Mouse (Mus musculus) neural tube, embryonic 12.5 days (tissue): ENCODE measurements at regions not wholly inside any gene's neighbourhood (a gene's known extent, or its start where the extent isn't known, plus 50 kb on each side); places are given as distances from the start of the nearest gene placed in this dataset.

ENCODE experiments used
- ATAC-seq: fragments of 200-750 bp; cut with Nextera tagmentation; 2 replicates; pipeline ENCODE4 v1.8.0; 2017; ENCODE audit warnings: low read depth, mild to moderate bottlenecking, moderate TSS enrichment, moderate library complexity; ENCODE audit not compliant: low FRiP score
- H3K27ac ChIP-seq: fragments of 300-500 bp; sonication (generic); 2 replicates; pipeline ENCODE4 v1.5.1; 2016
- H3K27me3 ChIP-seq: fragments of 300-500 bp; sonication (generic); replicated peaks from 2 replicates; pipeline ENCODE4 v1.6.1; 2016; ENCODE audit warnings: mild to moderate bottlenecking
- H3K36me3 ChIP-seq: fragments of 300-500 bp; sonication (generic); 2 replicates; pipeline ENCODE4 v1.6.1; 2016; ENCODE audit warnings: mild to moderate bottlenecking
- H3K4me1 ChIP-seq: fragments of 300-500 bp; sonication (generic); 2 replicates; pipeline ENCODE4 v1.6.1; 2016
- H3K4me2 ChIP-seq: fragments of 300-500 bp; sonication (generic); replicated peaks from 2 replicates; pipeline ENCODE4 v1.6.1; 2016; ENCODE audit warnings: mild to moderate bottlenecking
- H3K4me3 ChIP-seq: fragments of 300-500 bp; sonication (generic); 2 replicates; pipeline ENCODE4 v1.5.1; 2016
- H3K9ac ChIP-seq: fragments of 300-500 bp; sonication (generic); 2 replicates; pipeline ENCODE4 v1.6.1; 2016; ENCODE audit warnings: mild to moderate bottlenecking
- H3K9me3 ChIP-seq: fragments of 300-500 bp; sonication (generic); 2 replicates; pipeline ENCODE4 v1.6.1; 2016; ENCODE audit warnings: mild to moderate bottlenecking
- WGBS: fragments of 180-500 bp; shearing (Covaris S2); methylation state at CpG from one replicate; pipeline ENCODE4 v1.1.7; 2016; 5-methylcytosine and 5-hydroxymethylcytosine counted together

DNA sequence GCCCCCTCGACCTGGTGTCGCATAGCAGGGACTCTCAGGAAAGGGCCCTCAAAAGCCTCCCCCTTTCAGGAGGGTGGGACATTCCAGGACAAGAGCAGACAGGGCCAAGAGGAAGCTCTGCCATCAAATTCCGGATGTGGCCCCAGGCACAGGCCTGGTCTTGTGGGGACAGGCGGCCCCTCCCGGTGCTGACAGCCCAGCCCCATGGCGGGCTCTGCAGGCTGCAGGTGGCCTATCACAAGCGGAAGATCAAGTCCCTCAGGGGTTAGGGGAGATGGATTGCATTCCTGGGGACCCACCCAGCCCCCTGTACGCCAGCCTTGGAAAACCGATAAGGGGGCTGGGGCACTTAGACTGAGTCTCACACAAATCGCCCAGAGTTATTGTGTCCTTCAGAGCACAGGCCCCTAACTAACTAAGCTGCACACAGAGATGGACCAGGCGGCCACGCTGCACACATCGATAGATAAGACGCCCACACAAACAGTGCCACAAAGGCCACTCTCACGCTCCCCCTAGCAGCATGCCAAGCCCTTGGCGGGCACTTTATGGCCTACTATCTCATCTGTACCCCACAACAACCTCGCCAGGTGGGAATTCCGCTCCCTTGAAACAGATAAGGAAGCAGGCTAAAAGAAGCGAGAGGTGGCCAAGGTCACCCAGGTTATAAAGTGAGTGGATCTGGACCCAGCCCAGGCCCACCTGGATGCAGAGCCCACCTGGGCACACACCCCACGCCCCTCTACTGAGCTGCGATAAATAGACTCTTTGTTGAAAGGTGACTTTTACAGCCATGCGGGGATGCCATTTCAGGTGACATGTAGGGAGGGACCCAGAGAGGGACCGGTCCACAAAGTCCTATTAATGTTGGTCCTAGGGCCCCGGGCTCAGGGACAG is 55.5 kb downstream of the Gm5294 start:
- Histone ChIP-seq H3K4me2 (no peak overlapping the region), H3K27ac (no peak overlapping the region), H3K4me3 (no peak overlapping the region), H3K9ac (no peak overlapping the region), H3K9me3 (no peaks in the 10 kb centered on the region), H3K4me1 (no peaks in the 10 kb centered on the region), H3K27me3 (no peaks in the 10 kb centered on the region), H3K36me3 (no peaks in the 10 kb centered on the region)
- ATAC-seq: no peak
- 76% methylated on average over 24 of the region's 24 CpGs for WGBS

DNA sequence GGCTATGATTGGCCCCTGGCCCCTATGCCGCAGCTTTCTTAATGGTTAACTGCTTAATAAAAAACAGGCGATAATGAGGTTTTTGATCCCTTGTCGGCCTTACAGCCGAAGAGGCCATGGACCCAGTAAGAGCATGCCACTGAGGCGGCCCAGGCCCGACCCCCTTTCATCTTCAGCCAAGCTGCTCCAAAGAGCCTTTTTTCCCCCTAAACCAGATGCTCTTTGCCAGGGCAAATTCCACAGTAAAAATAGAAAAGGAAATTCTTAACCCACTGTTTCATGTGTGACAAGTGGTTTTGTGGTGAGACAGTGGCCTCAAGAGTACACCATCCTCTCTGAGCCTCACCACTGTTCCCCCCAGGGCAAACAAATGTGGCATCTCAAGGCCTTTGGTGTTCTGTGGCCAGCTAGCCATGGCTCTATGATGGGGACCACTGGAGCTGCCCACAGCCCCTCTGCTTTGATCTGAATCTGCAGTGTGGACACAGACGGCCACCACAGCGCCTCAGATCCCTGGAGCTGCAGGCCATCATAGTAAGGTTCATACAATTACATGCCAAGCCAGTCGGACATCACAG is 61.9 kb downstream of the Gm5294 start:
- Histone ChIP-seq H3K9me3 (no peaks in the 10 kb centered on the region), H3K9ac (no peak overlapping the region), H3K36me3 (no peaks in the 10 kb centered on the region), H3K27ac (no peak overlapping the region), H3K4me2 (no peak overlapping the region), H3K4me1 (no peaks in the 10 kb centered on the region), H3K4me3 (no peak overlapping the region), H3K27me3 (no peaks in the 10 kb centered on the region)
- WGBS: 49% methylated on average over 9 of the region's 9 CpGs
- no peak for ATAC-seq

DNA sequence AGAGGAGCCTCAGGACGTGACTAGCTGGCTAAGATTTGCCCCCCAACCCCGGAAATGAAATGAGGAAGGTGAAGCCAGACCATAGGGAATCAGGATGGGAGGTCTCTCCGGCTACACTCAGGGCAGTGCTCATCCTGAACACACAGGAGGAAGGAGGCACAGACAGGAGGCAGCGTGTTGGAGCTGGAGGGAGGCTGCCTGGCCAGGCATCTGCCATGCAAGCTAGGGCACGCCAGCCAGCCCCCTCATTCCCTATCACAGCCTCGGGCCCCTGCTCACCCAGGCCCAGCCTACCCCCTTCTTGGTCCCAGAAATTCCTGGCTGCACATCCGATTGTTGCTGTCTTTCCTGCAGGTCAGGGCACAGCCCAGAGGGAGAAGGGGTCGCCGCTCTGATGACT is 63.7 kb downstream of the Gm5294 start:
- H3K4me3 ChIP-seq: no peak overlapping the region
- H3K36me3 ChIP-seq: no peaks in the 10 kb centered on the region
- H3K27me3 ChIP-seq: no peaks in the 10 kb centered on the region
- H3K27ac ChIP-seq: no peak overlapping the region
- no peaks in the 10 kb centered on the region for H3K9me3 ChIP-seq
- no peak overlapping the region for H3K9ac ChIP-seq
- H3K4me1 ChIP-seq: no peaks in the 10 kb centered on the region
- ATAC-seq: no peak
- no peak overlapping the region for H3K4me2 ChIP-seq
- WGBS: 76% methylated on average over 9 of the region's 9 CpGs

DNA sequence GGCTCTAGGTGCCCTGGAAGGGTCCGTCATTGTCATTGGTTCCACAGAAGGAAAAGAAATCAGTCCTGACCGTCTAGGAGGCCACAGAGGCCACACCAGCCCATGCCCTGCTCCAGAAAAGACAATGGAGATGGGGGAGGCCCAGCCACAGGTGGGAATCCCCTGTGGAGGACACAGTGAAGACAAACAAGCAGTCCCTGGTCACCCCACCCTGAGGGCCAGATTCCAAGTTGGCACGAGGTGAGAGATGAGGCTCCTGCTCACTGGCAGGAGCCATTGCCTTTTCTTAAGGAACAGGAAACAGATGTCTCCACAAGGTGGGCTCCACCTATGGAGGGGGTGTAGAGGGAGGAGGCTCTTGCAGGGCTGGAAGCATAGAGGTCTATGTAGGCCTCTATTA is 66.0 kb downstream of the Gm5294 start:
- H3K9me3 ChIP-seq: no peaks in the 10 kb centered on the region
- no peak overlapping the region for H3K9ac ChIP-seq
- H3K36me3 ChIP-seq: no peaks in the 10 kb centered on the region
- H3K4me1 ChIP-seq: no peaks in the 10 kb centered on the region
- 73% methylated on average over 3 of the region's 3 CpGs for WGBS
- H3K4me2 ChIP-seq: no peak overlapping the region
- H3K4me3 ChIP-seq: no peak overlapping the region
- no peak for ATAC-seq
- H3K27me3 ChIP-seq: no peaks in the 10 kb centered on the region
- no peak overlapping the region for H3K27ac ChIP-seq

DNA sequence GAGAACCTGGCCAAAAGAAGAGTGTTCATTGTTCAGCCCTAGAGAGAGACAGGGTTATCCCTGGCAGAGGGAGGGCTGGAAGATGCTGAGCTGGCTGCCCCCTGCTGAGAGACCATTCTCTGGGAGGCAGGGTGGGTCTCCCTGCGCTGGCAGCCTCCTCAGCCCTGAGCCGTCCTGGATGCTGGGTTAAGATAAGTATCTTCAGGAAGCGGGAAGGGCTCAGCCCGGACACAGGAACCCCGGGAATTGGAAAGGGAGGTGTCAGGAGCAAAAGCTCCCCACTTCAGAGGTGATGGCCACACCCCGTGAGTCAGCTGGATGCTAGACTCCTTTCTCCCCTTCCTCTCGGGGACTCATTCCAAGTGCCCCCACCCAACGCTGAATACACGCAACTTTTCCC is 68.9 kb downstream of the Gm5294 start:
- Histone ChIP-seq H3K36me3 (no peaks in the 10 kb centered on the region), H3K4me2 (no peak overlapping the region), H3K9me3 (no peaks in the 10 kb centered on the region), H3K27me3 (no peaks in the 10 kb centered on the region), H3K4me3 (no peak overlapping the region), H3K27ac (no peak overlapping the region), H3K4me1 (no peaks in the 10 kb centered on the region), H3K9ac (no peak overlapping the region)
- WGBS: 76% methylated on average over 9 of the region's 9 CpGs
- no peak for ATAC-seq

DNA sequence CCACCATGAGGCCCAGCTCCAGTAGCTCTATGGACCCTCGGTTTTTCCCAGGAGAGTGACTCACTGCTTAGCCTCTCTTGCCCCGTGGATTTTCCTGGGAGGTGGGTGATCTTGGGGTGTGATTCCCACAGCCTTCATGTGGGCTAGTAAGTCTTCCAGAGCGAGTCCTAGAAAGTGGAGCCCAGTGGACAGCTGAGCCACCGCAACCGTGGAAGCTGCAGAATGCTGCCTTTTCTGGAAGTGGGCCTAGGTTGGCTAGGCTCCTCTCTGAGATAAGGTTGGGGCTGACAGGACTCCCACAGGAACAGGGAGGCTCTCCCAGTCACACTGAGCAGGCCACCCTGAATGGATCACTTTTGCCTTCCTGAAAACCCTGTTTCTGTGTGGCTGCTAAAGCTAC is 69.9 kb downstream of the Gm5294 start:
- H3K4me3 ChIP-seq: no peak overlapping the region
- 86% methylated on average over 5 of the region's 5 CpGs for WGBS
- H3K27ac ChIP-seq: no peak overlapping the region
- no peaks in the 10 kb centered on the region for H3K36me3 ChIP-seq
- no peak for ATAC-seq
- H3K4me2 ChIP-seq: no peak overlapping the region
- no peak overlapping the region for H3K9ac ChIP-seq
- no peaks in the 10 kb centered on the region for H3K27me3 ChIP-seq
- no peaks in the 10 kb centered on the region for H3K4me1 ChIP-seq
- H3K9me3 ChIP-seq: no peaks in the 10 kb centered on the region

DNA sequence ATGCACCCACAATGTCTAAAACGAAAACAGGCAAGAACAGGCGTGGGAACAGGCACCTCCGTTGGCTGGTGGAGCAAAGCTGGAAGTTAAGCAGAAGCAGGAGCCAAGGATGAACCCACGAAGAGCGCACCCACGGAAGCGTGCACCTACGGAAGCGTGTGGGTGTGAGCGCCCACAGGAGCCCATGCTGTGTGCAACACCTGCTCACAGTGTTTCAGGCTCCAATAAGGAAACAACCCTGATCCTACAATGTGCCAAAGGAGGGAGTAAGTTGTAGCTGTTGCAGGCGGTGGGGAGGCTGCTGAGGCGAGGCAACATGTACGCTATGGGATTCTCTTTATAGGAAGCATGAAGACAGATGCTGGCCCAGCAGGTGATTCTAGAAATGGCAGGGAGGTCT is 74.6 kb downstream of the Gm5294 start:
- H3K27me3 ChIP-seq: no peaks in the 10 kb centered on the region
- WGBS: 91% methylated on average over 13 of the region's 13 CpGs
- no peaks in the 10 kb centered on the region for H3K9me3 ChIP-seq
- no peak overlapping the region for H3K4me3 ChIP-seq
- H3K36me3 ChIP-seq: no peaks in the 10 kb centered on the region
- ATAC-seq: no peak
- H3K9ac ChIP-seq: no peak overlapping the region
- no peak overlapping the region for H3K27ac ChIP-seq
- H3K4me1 ChIP-seq: no peaks in the 10 kb centered on the region
- no peak overlapping the region for H3K4me2 ChIP-seq

DNA sequence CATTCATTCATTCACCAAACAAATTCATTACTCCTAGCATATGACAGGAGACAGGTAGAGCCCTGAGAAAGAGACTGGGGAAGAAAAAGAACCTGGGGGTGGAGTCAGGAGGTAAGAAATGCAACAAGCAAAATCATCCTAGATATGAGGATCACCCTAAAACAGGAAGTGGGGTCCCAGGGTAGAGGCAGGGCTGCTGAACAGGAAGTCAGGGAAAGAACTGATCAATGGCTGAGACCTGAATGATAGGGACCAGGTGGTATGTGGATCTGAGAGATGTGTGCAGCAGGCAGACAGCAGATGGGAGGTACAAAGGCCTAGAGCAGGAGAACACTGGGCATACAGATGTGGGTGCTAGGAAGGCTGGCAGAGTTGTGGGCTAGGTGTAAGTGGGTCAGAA is 77.4 kb downstream of the Gm5294 start:
- H3K36me3 ChIP-seq: no peaks in the 10 kb centered on the region
- no peak overlapping the region for H3K27ac ChIP-seq
- no peak overlapping the region for H3K9ac ChIP-seq
- no peaks in the 10 kb centered on the region for H3K27me3 ChIP-seq
- no peak overlapping the region for H3K4me2 ChIP-seq
- H3K4me3 ChIP-seq: no peak overlapping the region
- no peak for ATAC-seq
- no peaks in the 10 kb centered on the region for H3K4me1 ChIP-seq
- H3K9me3 ChIP-seq: no peaks in the 10 kb centered on the region

DNA sequence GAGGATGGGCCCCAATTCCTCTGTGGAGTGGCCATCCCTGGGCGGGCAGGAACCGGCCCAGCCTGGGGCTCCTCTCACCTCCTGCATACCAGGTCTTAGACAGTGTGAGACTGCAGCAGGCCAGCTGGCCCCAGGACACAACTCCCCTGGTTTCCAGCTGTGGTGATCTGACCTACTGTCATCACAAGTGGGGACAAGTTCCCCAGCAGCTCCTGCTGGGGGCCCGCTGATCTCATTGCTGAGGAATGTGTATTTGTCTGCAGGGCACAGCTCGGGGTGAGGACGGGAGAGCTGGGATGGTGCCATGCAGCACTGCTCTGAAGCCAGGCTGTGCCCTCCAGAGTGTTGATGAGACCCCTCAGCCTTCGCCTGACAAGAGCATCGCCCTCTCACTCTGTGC is 78.6 kb downstream of the Gm5294 start:
- Histone ChIP-seq H3K27ac (no peak overlapping the region), H3K9me3 (no peaks in the 10 kb centered on the region), H3K4me2 (no peak overlapping the region), H3K27me3 (no peaks in the 10 kb centered on the region), H3K36me3 (no peaks in the 10 kb centered on the region), H3K4me1 (no peaks in the 10 kb centered on the region), H3K4me3 (no peak overlapping the region), H3K9ac (no peak overlapping the region)
- no peak for ATAC-seq
- 51% methylated on average over 7 of the region's 7 CpGs for WGBS

DNA sequence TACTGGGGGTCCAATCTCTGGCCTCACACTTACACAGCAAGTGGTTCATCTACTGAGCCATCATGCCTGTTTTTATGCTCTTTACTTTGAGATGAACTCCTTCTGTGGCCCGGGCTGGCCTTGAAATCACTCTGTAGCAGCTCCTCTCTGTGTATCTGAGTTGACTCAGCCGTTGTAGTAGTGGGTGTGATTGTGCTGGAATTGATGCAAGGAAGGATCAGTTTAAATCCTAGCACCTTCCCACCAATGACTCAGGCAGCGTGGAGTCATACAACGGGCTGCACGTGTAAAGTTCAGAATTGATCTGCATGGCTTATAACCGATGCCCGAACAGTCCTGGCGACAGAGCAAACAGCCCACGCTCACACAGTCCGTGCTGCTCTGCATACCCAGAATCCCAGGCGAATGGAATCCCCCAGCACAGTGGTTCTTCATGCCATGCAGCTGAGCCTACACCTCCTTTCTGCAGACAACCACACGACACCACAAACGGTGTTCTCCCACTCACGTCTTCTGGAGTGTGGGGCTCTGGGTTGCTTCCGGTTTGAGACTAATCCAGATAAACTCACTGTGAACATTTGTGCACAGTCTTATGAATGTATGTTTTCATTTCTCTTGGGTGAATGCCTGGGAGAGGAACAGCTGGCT is 81.2 kb downstream of the Gm5294 start:
- Histone ChIP-seq H3K9me3 (no peaks in the 10 kb centered on the region), H3K4me1 (no peaks in the 10 kb centered on the region), H3K27me3 (no peaks in the 10 kb centered on the region), H3K4me2 (no peak overlapping the region), H3K36me3 (no peaks in the 10 kb centered on the region), H3K4me3 (no peak overlapping the region), H3K27ac (no peak overlapping the region), H3K9ac (no peak overlapping the region)
- ATAC-seq: no peak
- WGBS: 89% methylated on average over 15 of the region's 15 CpGs

DNA sequence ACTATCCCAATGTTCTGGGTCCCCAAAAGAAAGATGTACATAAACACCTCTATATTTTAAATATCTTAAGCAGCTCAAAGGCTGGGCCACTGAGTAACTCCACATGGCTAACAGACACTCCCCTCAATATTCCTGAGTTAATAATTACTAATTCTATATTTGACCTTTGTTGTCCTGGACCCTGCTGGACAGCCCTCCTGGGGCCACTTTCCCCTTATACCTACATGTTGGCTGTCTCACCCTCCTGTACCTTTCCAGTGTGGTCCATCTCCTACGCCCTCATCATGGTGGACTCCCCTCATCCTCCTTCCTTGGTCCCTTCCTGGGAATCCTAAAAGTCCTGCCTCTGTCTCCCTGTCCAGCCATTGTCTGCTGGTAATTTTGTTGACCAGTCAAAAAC is 82.4 kb downstream of the Gm5294 start:
- Histone ChIP-seq H3K9ac (no peak overlapping the region), H3K27me3 (no peaks in the 10 kb centered on the region), H3K4me1 (no peaks in the 10 kb centered on the region), H3K9me3 (no peaks in the 10 kb centered on the region), H3K36me3 (no peaks in the 10 kb centered on the region), H3K4me3 (no peak overlapping the region), H3K27ac (no peak overlapping the region), H3K4me2 (no peak overlapping the region)
- no peak for ATAC-seq
- 86% methylated on average over 1 of the region's 1 CpGs for WGBS

DNA sequence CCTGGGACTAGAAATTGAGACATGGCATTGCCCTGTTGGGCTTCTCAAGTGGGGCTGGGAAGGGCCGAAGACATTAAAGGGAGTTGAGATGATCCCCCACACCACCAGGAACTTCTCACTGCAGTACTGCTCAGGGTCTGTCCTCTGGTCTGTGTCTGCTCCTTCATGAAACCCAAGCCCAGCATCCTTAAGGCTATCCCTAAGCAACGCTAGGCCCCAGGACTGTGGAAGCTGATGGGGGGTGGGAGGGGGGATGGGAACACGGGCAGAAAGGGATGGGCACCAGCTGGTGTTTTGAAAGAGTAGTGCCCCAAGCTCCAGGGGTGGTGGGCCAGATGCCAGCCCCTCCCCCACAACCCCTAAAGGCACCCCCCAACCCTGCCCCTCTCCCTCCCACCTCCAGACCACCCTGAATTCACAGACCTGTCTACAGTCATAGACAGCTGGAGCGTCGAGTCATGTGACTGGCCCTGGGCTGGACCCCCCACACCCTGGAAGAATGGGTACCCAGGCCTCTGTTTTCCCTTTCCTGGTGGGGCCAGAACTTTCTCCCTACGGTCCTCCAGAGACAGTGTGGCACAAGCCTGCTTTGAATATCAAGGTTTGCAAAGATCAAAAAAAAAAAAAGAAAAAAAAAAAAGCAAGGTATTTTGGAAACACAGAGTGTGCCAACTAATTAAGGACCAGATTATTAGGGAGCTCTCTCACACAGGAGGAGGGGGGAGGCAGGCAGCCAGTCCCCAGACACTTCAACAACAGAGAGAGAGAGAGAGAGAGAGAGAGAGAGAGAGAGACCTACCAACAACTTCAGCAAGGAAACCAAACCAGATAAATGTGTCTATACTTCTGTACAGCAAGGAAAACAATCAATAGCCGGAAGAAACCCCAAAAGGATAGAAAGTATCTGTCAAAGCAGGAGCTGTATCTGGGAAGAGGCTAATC is 85.1 kb downstream of the Pdgfa start:
- H3K9ac ChIP-seq: no peak overlapping the region
- H3K27me3 ChIP-seq: no peaks in the 10 kb centered on the region
- no peaks in the 10 kb centered on the region for H3K9me3 ChIP-seq
- 57% methylated on average over 7 of the region's 7 CpGs for WGBS
- no peak overlapping the region for H3K4me3 ChIP-seq
- peak; percentile 74 for ATAC-seq
- H3K4me1 ChIP-seq: peaks cover 18% of the 10 kb centered on the region
- no peaks in the 10 kb centered on the region for H3K36me3 ChIP-seq
- no peak overlapping the region for H3K27ac ChIP-seq
- no peak overlapping the region for H3K4me2 ChIP-seq
